Mouse (Mus musculus) naive thymus-derived CD4-positive, alpha-beta T cell, adult 5 months (primary cell): ENCODE results near the gene Srsf3. TPM values are rescaled to one million over a fixed set of nuclear protein-coding genes. Genes with fewer than 3 reads are reported as not detected.

Experiments used
- polyA plus RNA-seq: library from polyadenylated mRNA; unstranded; fragments of 100-300 nt; shearing (Covaris generic); gene quantifications from one replicate; pipeline ENCODE4 v1.2.1, GENCODE M21; 2017

Srsf3 gene
- 502 TPM for polyA plus RNA-seq

DNA sequence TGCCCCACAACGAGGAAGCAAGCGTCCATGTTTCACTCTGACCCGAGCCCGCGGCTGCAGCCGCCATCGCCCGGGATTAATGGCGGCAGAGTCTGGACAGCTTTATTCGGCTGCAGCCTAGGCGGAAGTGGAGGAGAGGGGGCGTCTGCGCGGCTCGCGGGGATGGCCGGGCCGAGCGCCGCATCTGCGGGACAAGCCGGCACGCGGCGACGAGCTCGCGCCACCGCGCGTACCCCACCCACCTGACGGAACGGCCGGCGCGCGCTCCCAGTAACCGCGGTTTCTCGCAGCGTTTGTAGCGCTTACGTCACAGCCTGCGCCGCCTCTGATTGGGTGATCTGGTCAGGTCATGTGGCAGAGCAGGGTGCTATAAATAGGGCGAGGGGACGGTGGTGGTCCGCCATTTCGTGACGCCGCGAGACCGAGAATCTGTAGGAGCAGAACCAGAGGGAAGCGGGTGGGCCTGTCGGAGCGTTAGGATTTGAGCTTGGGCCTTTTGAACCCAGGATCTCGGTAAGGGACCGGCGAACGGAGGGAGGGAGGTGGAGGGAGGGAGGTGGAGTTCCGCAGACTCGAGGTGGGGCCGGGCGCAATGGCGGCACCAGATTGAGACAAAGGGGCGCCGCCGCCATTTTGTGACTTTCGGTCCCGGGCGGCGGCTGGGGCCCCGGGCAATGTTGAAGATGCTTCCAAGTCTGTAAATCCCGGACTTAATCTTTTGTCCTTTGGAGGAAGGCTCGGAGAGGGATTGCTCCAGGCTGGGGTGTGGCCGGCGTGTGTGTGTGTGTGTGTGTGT lies at the start of gene Srsf3:
Srsf3 (plus strand) TSS at position 355 of the 796 bp plus-strand sequence.

DNA sequence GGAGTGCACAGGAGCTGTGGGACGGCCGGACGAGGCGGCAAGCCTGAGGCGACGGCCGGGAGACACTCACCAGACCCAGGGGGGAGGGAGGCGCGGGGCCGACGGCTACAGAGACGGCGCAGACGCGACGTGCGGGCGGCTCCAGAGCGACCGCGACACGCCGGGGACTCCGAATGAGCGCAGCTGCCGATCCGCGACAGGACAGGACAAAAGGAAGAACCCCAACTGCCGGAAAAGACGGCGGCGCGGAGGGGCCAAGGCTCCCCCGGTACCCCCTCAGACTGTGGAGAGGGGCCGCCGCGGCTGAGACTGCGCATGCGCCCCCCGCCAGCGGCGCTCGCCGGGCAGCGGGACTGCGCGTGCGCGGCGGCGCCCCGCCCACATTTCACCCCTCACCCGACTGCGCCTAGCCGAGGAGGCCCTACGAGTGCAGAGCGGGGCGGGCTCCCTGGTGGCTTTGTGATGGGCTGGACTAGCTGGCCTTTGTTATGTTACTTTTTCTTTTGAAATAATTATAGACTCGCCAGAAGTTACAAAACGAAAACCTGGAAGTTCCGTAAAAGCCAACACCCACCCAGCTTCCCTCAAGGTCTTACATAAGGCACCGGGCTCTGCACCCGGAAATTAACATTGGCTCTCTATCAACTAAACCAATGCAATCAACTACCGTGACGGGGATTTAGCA lies 24.6 kb upstream of the Srsf3 start, which contains the start of gene Stk38:
Stk38 (minus strand) TSS at position 355 of the 685 bp plus-strand sequence.

DNA sequence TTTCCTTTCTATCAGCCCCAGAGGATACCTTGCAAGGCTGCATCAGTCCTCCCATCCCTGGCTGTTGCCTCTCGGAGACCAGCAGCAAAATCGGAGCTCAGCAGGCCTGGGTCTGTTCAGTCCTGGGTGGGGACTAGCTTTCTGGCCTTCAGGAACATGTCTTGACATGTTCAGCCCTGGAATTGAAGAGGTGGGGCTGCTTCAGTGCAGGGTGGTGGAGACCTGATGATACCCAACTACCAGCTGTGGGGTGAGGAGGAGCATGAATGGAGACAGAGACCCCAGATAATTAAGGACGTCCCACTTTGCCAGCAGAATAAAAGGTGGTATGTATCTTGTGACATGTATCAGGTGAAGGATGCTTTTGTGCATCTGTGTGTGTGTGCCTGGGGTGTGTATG lies 58.3 kb downstream of the Srsf3 start, which contains the start of gene Cdkn1a:
Cdkn1a (plus strand) TSS at position 201 of the 400 bp plus-strand sequence.

Other genes starting within 250 kb of the Srsf3 start
- 16.0 TPM for gene Brpf3, start 231.5 kb upstream of the Srsf3 start, polyA plus RNA-seq
- 0.12 TPM for gene Pnpla1, start 174.2 kb upstream of the Srsf3 start, polyA plus RNA-seq
- gene 4930539E08Rik, start 117.3 kb upstream of the Srsf3 start, polyA plus RNA-seq, result 0.26 TPM
- not detected for gene Pxt1, start 88.8 kb upstream of the Srsf3 start, polyA plus RNA-seq
- 84.5 TPM for gene Kctd20, start 80.7 kb upstream of the Srsf3 start, polyA plus RNA-seq
- 453 TPM for gene Stk38, start 24.6 kb upstream of the Srsf3 start, polyA plus RNA-seq
- 7.4 TPM for gene Cdkn1a, start 58.3 kb downstream of the Srsf3 start, polyA plus RNA-seq
- not detected for gene Rab44, start 81.5 kb downstream of the Srsf3 start, polyA plus RNA-seq
- gene Cpne5, start 205.5 kb downstream of the Srsf3 start, polyA plus RNA-seq, result 0.62 TPM
- 16.3 TPM for gene Ppil1, start 231.6 kb downstream of the Srsf3 start, polyA plus RNA-seq
- gene BC004004, start 236.2 kb downstream of the Srsf3 start, polyA plus RNA-seq, result 46.3 TPM